Mouse (Mus musculus) cortical plate, adult 2 months (tissue): ENCODE results near the gene Foxk2.

ENCODE experiments used
- CTCF ChIP-seq: fragments of 200-500 bp; IDR thresholded peaks from 2 replicates; pipeline ENCODE4 v1.5.1; 2011; ENCODE audit warnings: mild to moderate bottlenecking, control low read depth, low read length; ENCODE audit not compliant: insufficient read depth; ENCODE audit errors: extremely low read depth
- POLR2A ChIP-seq: fragments of 200-500 bp; IDR thresholded peaks from 2 replicates; pipeline ENCODE4 v1.6.1; 2011; ENCODE audit warnings: mild to moderate bottlenecking, low read length, control low read depth; ENCODE audit not compliant: insufficient read depth; ENCODE audit errors: extremely low read depth

DNA sequence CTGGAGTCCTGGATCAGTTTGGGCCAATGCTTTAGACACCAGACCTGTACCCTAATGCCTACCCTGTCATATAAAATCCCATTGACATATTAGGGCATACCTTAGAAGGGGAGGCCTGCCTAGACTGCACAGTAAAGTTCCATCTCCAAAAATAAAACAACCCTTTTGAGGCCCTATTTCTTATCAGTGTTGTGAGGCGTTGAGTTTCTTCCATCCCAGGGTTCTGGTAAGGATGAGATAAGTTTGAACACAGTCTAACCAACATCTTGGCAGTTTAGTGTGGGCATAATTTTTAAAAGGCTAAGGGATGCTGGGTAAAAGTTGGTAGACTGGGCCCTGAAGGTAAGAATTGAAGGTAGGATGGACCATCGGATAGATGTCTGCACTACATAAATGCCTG, 20.1 kb upstream of the Foxk2 start:
- TF ChIP-seq POLR2A: no peak
- TF ChIP-seq CTCF: no peak
